Mouse (Mus musculus) CH12.LX (cell line): ENCODE measurements around the gene Pcp4l1. TPM values are rescaled to one million over a fixed set of nuclear protein-coding genes. Genes with fewer than 3 reads are reported as not detected.

Experiments
- DNase-seq: peaks from one replicate; pipeline ENCODE4 v3.0.0-alpha.2; 2013; ENCODE audit errors: extremely low read depth
- H3K27ac ChIP-seq: 2 replicates; pipeline ENCODE4 v1.5.1; 2012; ENCODE audit warnings: low read depth, mild to moderate bottlenecking, control low read depth, moderate library complexity; ENCODE audit not compliant: insufficient read depth
- H3K27me3 ChIP-seq: replicated peaks from 2 replicates; pipeline ENCODE3; 2012; ENCODE audit warnings: inconsistent platforms
- H3K36me3 ChIP-seq, 2 experiments: replicated peaks in 1 of 2; 2 replicates each; pipeline versions ENCODE3 to v1.6.1; 2012; ENCODE audit warnings: inconsistent platforms in 1 of 2, low read length in 1 of 2, mild to moderate bottlenecking in 1 of 2, mixed read lengths in 1 of 2, moderate library complexity in 1 of 2; ENCODE audit not compliant: control insufficient read depth in 1 of 2, insufficient read depth in 1 of 2
- H3K4me1 ChIP-seq, 2 experiments: 2 replicates each; pipeline ENCODE4 v1.6.1; 2012; ENCODE audit warnings: inconsistent platforms in 1 of 2, moderate library complexity in 1 of 2; ENCODE audit not compliant: insufficient read depth in 2 of 2, control insufficient read depth in 1 of 2
- H3K4me2 ChIP-seq: 2 replicates; pipeline ENCODE4 v1.6.1; 2012; ENCODE audit warnings: low read depth, mild to moderate bottlenecking, control low read depth; ENCODE audit not compliant: poor library complexity, insufficient read depth, severe bottlenecking
- H3K4me3 ChIP-seq, 3 experiments: fragments of 150-350 bp in 1 of 3; sonication (generic) in 1 of 3; replicated peaks in 1 of 3; 2 replicates each; pipeline versions ENCODE3 to v1.5.1; 2011 to 2012; ENCODE audit warnings: low read depth in 2 of 3, low read length in 2 of 3, mild to moderate bottlenecking in 2 of 3, moderate library complexity in 2 of 3, control low read depth in 1 of 3, improper control_type of control experiment in 1 of 3, inconsistent platforms in 1 of 3, mixed read lengths in 1 of 3; ENCODE audit not compliant: poor library complexity in 1 of 3
- H3K79me2 ChIP-seq: replicated peaks from 2 replicates; pipeline ENCODE4 v1.6.1; 2012; ENCODE audit warnings: mild to moderate bottlenecking, moderate library complexity; ENCODE audit not compliant: control insufficient read depth, poor library complexity, insufficient read depth, severe bottlenecking; ENCODE audit errors: extremely low read depth
- H3K9ac ChIP-seq: 2 replicates; pipeline ENCODE4 v1.6.1; 2012; ENCODE audit warnings: low read depth, mild to moderate bottlenecking, control low read depth, moderate library complexity; ENCODE audit not compliant: insufficient read depth
- H3K9me3 ChIP-seq: replicated peaks from 2 replicates; pipeline ENCODE3; 2012; ENCODE audit warnings: low read length, inconsistent platforms, mixed read lengths
- BHLHE40 ChIP-seq: IDR thresholded peaks from 2 replicates; pipeline ENCODE4 v1.6.1; 2011; ENCODE audit warnings: mild to moderate bottlenecking, low read depth, low read length, improper control_type of control experiment
- CHD2 ChIP-seq: IDR thresholded peaks from 2 replicates; pipeline ENCODE4 v1.6.1; 2011; ENCODE audit warnings: low read length, improper control_type of control experiment
- CTCF ChIP-seq, 2 experiments: IDR thresholded peaks in 1 of 2; conservative IDR thresholded peaks in 1 of 2; 2 replicates each; pipeline ENCODE4 v1.5.1; 2011 to 2012; ENCODE audit warnings: low read depth in 2 of 2, low read length in 2 of 2, improper control_type of control experiment in 1 of 2, inconsistent platforms in 1 of 2, mild to moderate bottlenecking in 1 of 2, moderate library complexity in 1 of 2
- E2F4 ChIP-seq: IDR thresholded peaks from 2 replicates; pipeline ENCODE4 v1.6.1; 2011; ENCODE audit warnings: low read depth, low read length, improper control_type of control experiment; ENCODE audit not compliant: insufficient replicate concordance
- ELF1 ChIP-seq: IDR thresholded peaks from 2 replicates; pipeline ENCODE4 v1.6.1; 2014; ENCODE audit warnings: low read depth, mild to moderate bottlenecking, inconsistent platforms, low read length, improper control_type of control experiment
- ETS1 ChIP-seq: conservative IDR thresholded peaks from 2 replicates; pipeline ENCODE4 v1.6.1; 2012; ENCODE audit warnings: low read depth, mild to moderate bottlenecking, inconsistent platforms, low read length, improper control_type of control experiment, moderate library complexity
- GABPA ChIP-seq: IDR thresholded peaks from 2 replicates; pipeline ENCODE4 v1.6.1; 2012; ENCODE audit warnings: low read depth, low read length, improper control_type of control experiment, inconsistent platforms; ENCODE audit not compliant: insufficient replicate concordance
- IRF4 ChIP-seq: IDR thresholded peaks from 2 replicates; pipeline ENCODE4 v1.6.1; 2014; ENCODE audit warnings: low read depth, mild to moderate bottlenecking, inconsistent platforms, low read length, improper control_type of control experiment
- MAFK ChIP-seq: IDR thresholded peaks from 2 replicates; pipeline ENCODE4 v1.6.1; 2011; ENCODE audit warnings: low read length, improper control_type of control experiment; ENCODE audit not compliant: insufficient replicate concordance
- MAZ ChIP-seq: IDR thresholded peaks from 2 replicates; pipeline ENCODE4 v1.6.1; 2012; ENCODE audit warnings: low read depth, mild to moderate bottlenecking, inconsistent platforms, low read length, improper control_type of control experiment, moderate library complexity
- MEF2A ChIP-seq: IDR thresholded peaks from 2 replicates; pipeline ENCODE4 v1.6.1; 2014; ENCODE audit warnings: low read depth, mild to moderate bottlenecking, inconsistent platforms, low read length, improper control_type of control experiment, borderline replicate concordance
- MXI1 ChIP-seq: IDR thresholded peaks from 2 replicates; pipeline ENCODE4 v1.6.1; 2011; ENCODE audit warnings: mild to moderate bottlenecking, low read depth, low read length, improper control_type of control experiment
- MYC ChIP-seq: IDR thresholded peaks from 2 replicates; pipeline ENCODE4 v1.6.1; 2011; ENCODE audit warnings: low read depth, mild to moderate bottlenecking, improper control_type of control experiment, low read length
- POLR2AphosphoS2 ChIP-seq: IDR thresholded peaks from 2 replicates; pipeline ENCODE4 v1.6.1; 2011; ENCODE audit warnings: low read depth, low read length, improper control_type of control experiment
- RCOR1 ChIP-seq: conservative IDR thresholded peaks from 2 replicates; pipeline ENCODE4 v1.6.1; 2012; ENCODE audit warnings: low read depth, mild to moderate bottlenecking, inconsistent platforms, low read length, improper control_type of control experiment
- SMC3 ChIP-seq: IDR thresholded peaks from 2 replicates; pipeline ENCODE4 v1.6.1; 2011; ENCODE audit warnings: low read depth, low read length, improper control_type of control experiment
- USF1 ChIP-seq: IDR thresholded peaks from 2 replicates; pipeline ENCODE4 v1.6.1; 2014; ENCODE audit warnings: low read depth, mild to moderate bottlenecking, inconsistent platforms, low read length, improper control_type of control experiment
- USF2 ChIP-seq: conservative IDR thresholded peaks from 2 replicates; pipeline ENCODE4 v1.6.1; 2011; ENCODE audit warnings: low read depth, low read length, improper control_type of control experiment
- ZKSCAN1 ChIP-seq: IDR thresholded peaks from 2 replicates; pipeline ENCODE4 v1.6.1; 2012; ENCODE audit warnings: low read depth, inconsistent platforms, low read length, improper control_type of control experiment, borderline replicate concordance
- ZMIZ1 ChIP-seq: IDR thresholded peaks from 2 replicates; pipeline ENCODE4 v1.6.1; 2012; ENCODE audit warnings: low read depth, mild to moderate bottlenecking, inconsistent platforms, low read length, improper control_type of control experiment
- dilution Hi-C: fragments of 300-500 bp; cut with MboI; formaldehyde crosslinking; loops from 2 replicates; pipeline ENCODE4 v1.14.3; 2020; ENCODE audit warnings: low sequenced_read_pairs; ENCODE audit not compliant: extremely low pct_unique_long_range_greater_than_20kb, extremely low pct_ligation_motif_present
- in situ Hi-C: fragments of 300-500 bp; cut with MboI; formaldehyde crosslinking; loops from 3 replicates; pipeline ENCODE4 v1.14.3; 2019; ENCODE audit warnings: low sequenced_read_pairs, low pct_ligation_motif_present, low pct_unique_long_range_greater_than_20kb, mixed read lengths
- polyA plus RNA-seq: library from polyadenylated mRNA; unstranded; fragments of >175 nt; gene quantifications from 2 replicates; pipeline ENCODE4 v1.2.1, GENCODE M21; 2012; ENCODE audit warnings: low read depth; ENCODE audit not compliant: insufficient read length
- total RNA-seq, 2 experiments: library from RNA; depleted of rRNA; stranded (reverse); fragments of 300-350 nt in 1 of 2; fragments of >200 nt in 1 of 2; gene quantifications; 2 replicates each; pipeline ENCODE4 v1.2.3; 2012 to 2014

The Pcp4l1 gene
- total and polyA plus RNA-seq, 3 experiments, result not detected

DNA sequence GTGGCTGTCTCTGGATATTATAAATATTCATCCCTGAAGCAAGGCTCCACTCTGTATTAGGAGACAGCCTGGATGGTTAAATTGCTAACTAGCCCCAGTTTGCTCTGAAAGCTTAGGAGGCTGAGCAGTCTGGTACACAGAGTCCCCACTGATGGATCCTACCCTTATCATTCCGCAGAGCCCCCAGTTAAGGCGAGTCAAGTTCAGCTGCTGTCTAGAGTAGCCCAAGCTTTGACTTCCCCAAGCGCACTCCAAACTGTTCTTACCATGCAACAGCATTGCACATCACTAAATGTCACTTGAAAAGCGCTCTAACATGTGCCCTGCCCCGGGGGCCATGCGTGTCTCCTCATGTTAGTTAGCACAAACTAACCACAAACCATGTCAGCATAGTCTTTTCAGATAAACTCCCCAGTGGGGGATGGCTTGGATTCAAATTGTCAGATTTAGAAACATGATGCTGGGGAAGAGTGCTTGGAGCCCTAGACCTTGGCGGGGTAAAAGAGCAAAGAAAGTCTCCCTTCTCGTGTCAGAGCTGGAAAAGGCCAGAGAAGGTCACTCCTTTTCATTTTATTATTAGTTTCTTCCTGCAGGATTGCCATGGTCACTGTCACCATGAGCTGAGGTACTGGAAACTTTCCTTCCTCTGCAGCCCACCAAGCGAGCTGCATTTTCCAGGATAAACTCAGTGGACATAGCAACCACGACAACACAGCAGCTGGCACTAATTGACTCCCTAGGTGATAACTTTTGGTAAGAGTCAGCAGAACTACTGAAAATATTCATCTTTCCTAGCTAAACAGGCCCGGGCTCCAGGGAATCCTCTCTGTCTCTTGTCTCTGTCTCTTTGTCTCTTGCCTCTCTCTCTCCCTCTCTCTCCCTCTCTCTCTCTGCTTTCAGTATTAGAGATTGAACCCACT, 1.9 kb downstream of the Pcp4l1 start:
- Histone ChIP-seq H3K4me3 (no peak overlapping the region), H3K9ac (no peak overlapping the region), H3K4me2 (no peak overlapping the region), H3K36me3 (no peaks in the 10 kb centered on the region), H3K27ac (no peak overlapping the region), H3K79me2 (no peaks in the 10 kb centered on the region), H3K27me3 (peaks cover 30% of the 10 kb centered on the region), H3K9me3 (no peaks in the 10 kb centered on the region), H3K4me1 (no peaks in the 10 kb centered on the region)
- in situ Hi-C loops (no loop called here), dilution Hi-C loops (no loop called here)
- no peak for DNase-seq
- TF ChIP-seq ZKSCAN1, result no peak
- no peak for TF ChIP-seq MAZ
- TF ChIP-seq BHLHE40, result no peak

- no peak overlapping the region for H3K4me2 ChIP-seq
- dilution Hi-C loops (no loop called here), in situ Hi-C loops (no loop called here)
- H3K79me2 ChIP-seq, result no peaks in the 10 kb centered on the region
- no peak overlapping the region for H3K27ac ChIP-seq
- TF ChIP-seq ETS1 (no peak), ZMIZ1 (no peak), POLR2AphosphoS2 (no peak), USF2 (no peak), SMC3 (no peak), USF1 (no peak), MYC (no peak)
- no peak for DNase-seq
- H3K4me3 ChIP-seq, result no peak overlapping the region
- H3K9ac ChIP-seq, result no peak overlapping the region
- H3K4me1 ChIP-seq, result no peaks in the 10 kb centered on the region
- peaks cover 28% of the 10 kb centered on the region for H3K27me3 ChIP-seq
- H3K9me3 ChIP-seq, result no peaks in the 10 kb centered on the region
- H3K36me3 ChIP-seq, result no peaks in the 10 kb centered on the region
Measured at GRCm38 (mm10) chr1:171193093-171193840, 2.8 kb downstream of the Pcp4l1 start.

GRCm38 (mm10) chr1:171192283-171192682, 3.8 kb downstream of the Pcp4l1 start:
- Histone ChIP-seq H3K9me3 (no peaks in the 10 kb centered on the region), H3K27ac (no peak overlapping the region), H3K79me2 (no peaks in the 10 kb centered on the region), H3K27me3 (peaks cover 28% of the 10 kb centered on the region), H3K9ac (no peak overlapping the region), H3K36me3 (no peaks in the 10 kb centered on the region), H3K4me1 (no peaks in the 10 kb centered on the region), H3K4me3 (no peak overlapping the region), H3K4me2 (no peak overlapping the region)
- TF ChIP-seq E2F4 (no peak), MAFK (no peak), GABPA (no peak), CHD2 (no peak), ZMIZ1 (no peak), MEF2A (no peak), ELF1 (no peak), RCOR1 (no peak), MXI1 (no peak), CTCF (conservative IDR thresholded peaks at IDR 0.05 in 1 of 2, IDR thresholded peaks at IDR 0.05 in 1 of 2; ENCODE audit: low read depth in 2 of 2, low read length in 2 of 2) (no peak), IRF4 (no peak)
- in situ Hi-C loops, result no loop called here
- dilution Hi-C loops, result no loop called here
- no peak for DNase-seq
